Mouse (Mus musculus): Measurements from ENCODE around the gene Ube2cbp.

- no peak for TF ChIP-seq GATA1 (IDR thresholded peaks at IDR 0.05; ENCODE audit: borderline replicate concordance, low read length)
- TF ChIP-seq FLI1 (IDR thresholded peaks at IDR 0.05; ENCODE audit: low read length): no peak
Observed at GRCm38 (mm10) chr9:86319516-86320140, 145.1 kb downstream of the Ube2cbp start.
